Mouse (Mus musculus) hindbrain, postnatal 0 days (tissue): Measurements from ENCODE around the gene Psma5. TPM values are rescaled to one million over a fixed set of nuclear protein-coding genes. Genes with fewer than 3 reads are reported as not detected.

Source experiments
- ATAC-seq: fragments of 200-750 bp; cut with Nextera tagmentation; 2 replicates; pipeline ENCODE4 v1.8.0; 2017; ENCODE audit warnings: mild to moderate bottlenecking, moderate TSS enrichment, moderate library complexity
- DNase-seq: peaks from one replicate; pipeline ENCODE4 v3.0.0-alpha.2; 2015; ENCODE audit warnings: low spot score
- H3K27ac ChIP-seq: fragments of 300-500 bp; sonication (generic); 2 replicates; pipeline ENCODE4 v1.5.1; 2014; ENCODE audit warnings: mild to moderate bottlenecking
- H3K27me3 ChIP-seq: fragments of 300-500 bp; sonication (generic); 2 replicates; pipeline ENCODE4 v1.6.1; 2014; ENCODE audit warnings: low read length, mixed read lengths; ENCODE audit not compliant: insufficient read depth
- H3K36me3 ChIP-seq: fragments of 300-500 bp; sonication (generic); 2 replicates; pipeline ENCODE4 v1.6.1; 2014; ENCODE audit warnings: low read length, mixed read lengths; ENCODE audit not compliant: insufficient read depth
- H3K4me1 ChIP-seq: fragments of 300-500 bp; sonication (generic); 2 replicates; pipeline ENCODE4 v1.6.1; 2014; ENCODE audit warnings: antibody characterized with exemption, low read length, mixed read lengths; ENCODE audit not compliant: insufficient read depth
- H3K4me2 ChIP-seq: fragments of 300-500 bp; sonication (generic); 2 replicates; pipeline ENCODE4 v1.6.1; 2014; ENCODE audit warnings: low read depth, mild to moderate bottlenecking, low read length, moderate library complexity, mixed read lengths
- H3K4me3 ChIP-seq: fragments of 300-500 bp; sonication (generic); 2 replicates; pipeline ENCODE4 v1.5.1; 2014; ENCODE audit warnings: low read length
- H3K9ac ChIP-seq: fragments of 300-500 bp; sonication (generic); replicated peaks from 2 replicates; pipeline ENCODE4 v1.6.1; 2014; ENCODE audit warnings: mild to moderate bottlenecking, low read length, moderate library complexity, mixed read lengths
- H3K9me3 ChIP-seq: fragments of 300-500 bp; sonication (generic); 2 replicates; pipeline ENCODE4 v1.6.1; 2016; ENCODE audit warnings: low read length, mixed read lengths
- CTCF ChIP-seq: IDR thresholded peaks from 2 replicates; pipeline ENCODE4 v1.5.1; 2016; ENCODE audit warnings: antibody characterized with exemption, control low read depth, low read depth
- WGBS: fragments of 180-500 bp; shearing (Covaris S2); extraction: QIAGEN DNeasy Blood & Tissue Kit; methylation state at CpG from one replicate; pipeline ENCODE4 v1.1.7; 2014; 5-methylcytosine and 5-hydroxymethylcytosine counted together
- polyA plus RNA-seq: library from polyadenylated mRNA; unstranded; fragments of >200 nt; fragmentation: Nextera tagmentation; extraction: Ambion mirVana; gene quantifications from 2 replicates; pipeline ENCODE4 v1.2.1, GENCODE M21; 2015
- total RNA-seq: library from RNA; depleted of rRNA; stranded (reverse); fragments of >200 nt; gene quantifications from 2 replicates; pipeline ENCODE4 v1.2.3, GENCODE M21; 2014

Psma5 gene
- total and polyA plus RNA-seq, 2 experiments from 2014 or later, result 93.6 to 238 TPM

GRCm38 (mm10) chr3:108296220-108297049, 39.7 kb downstream of the Psma5 start:
- peak; percentile 54 for DNase-seq
- 0 out of 2 replicates have a peak overlapping the region, but pooled peaks have one; percentile 3 for H3K9ac ChIP-seq
- ATAC-seq, result peak; percentile 76

GRCm38 (mm10) chr3:108297050-108297419, 40.3 kb downstream of the Psma5 start:
- ATAC-seq (no peak), DNase-seq (no peak)
- Histone ChIP-seq H3K4me1 (peaks cover 32% of the 10 kb centered on the region), H3K27ac (peak overlapping the region; percentile 78), H3K36me3 (no peaks in the 10 kb centered on the region), H3K4me3 (no peak overlapping the region), H3K9me3 (no peaks in the 10 kb centered on the region), H3K27me3 (no peaks in the 10 kb centered on the region), H3K9ac (0 out of 2 replicates have a peak overlapping the region, but pooled peaks have one; percentile 3), H3K4me2 (peak overlapping the region; percentile 43; the same call in 1 of the 2 replicates)
- 62% methylated on average over 7 of the region's 7 CpGs for WGBS
- no peak for TF ChIP-seq CTCF

More at GRCm38 (mm10) chr3:108296220-108297049, 39.7 kb downstream of the Psma5 start:
- Histone ChIP-seq H3K36me3 (no peaks in the 10 kb centered on the region), H3K9me3 (no peaks in the 10 kb centered on the region), H3K4me2 (peak overlapping the region; percentile 43), H3K27ac (peak overlapping the region; percentile 78), H3K27me3 (no peaks in the 10 kb centered on the region), H3K4me3 (no peak overlapping the region), H3K4me1 (peaks cover 32% of the 10 kb centered on the region)
- TF ChIP-seq CTCF, result no peak
- 13% methylated on average over 14 of the region's 14 CpGs for WGBS

- H3K9me3 ChIP-seq, result no peaks in the 10 kb centered on the region
- peaks cover 32% of the 10 kb centered on the region for H3K4me1 ChIP-seq
- 54% methylated on average over 7 of the region's 7 CpGs for WGBS
- TF ChIP-seq CTCF, result no peak
- ATAC-seq (peak; percentile 24; the same call in 1 of the 2 replicates), DNase-seq (no peak)
- no peaks in the 10 kb centered on the region for H3K36me3 ChIP-seq
- no peak overlapping the region for H3K9ac ChIP-seq
- H3K27me3 ChIP-seq, result no peaks in the 10 kb centered on the region
- H3K27ac ChIP-seq, result peak overlapping the region; percentile 8; the same call in 1 of the 2 replicates
- no peak overlapping the region for H3K4me3 ChIP-seq
- H3K4me2 ChIP-seq, result no peak overlapping the region
These were observed 41.2 kb downstream of the Psma5 start for GRCm38 (mm10) chr3:108297603-108298553.

- DNase-seq (no peak), ATAC-seq (no peak)
- H3K36me3 ChIP-seq, result no peaks in the 10 kb centered on the region
- no peak overlapping the region for H3K27ac ChIP-seq
- H3K4me1 ChIP-seq, result peaks cover 23% of the 10 kb centered on the region
- WGBS, result 69% methylated on average over 6 of the region's 6 CpGs
- no peak overlapping the region for H3K4me2 ChIP-seq
- TF ChIP-seq CTCF, result no peak
- H3K4me3 ChIP-seq, result no peak overlapping the region
- no peaks in the 10 kb centered on the region for H3K9me3 ChIP-seq
- H3K27me3 ChIP-seq, result no peaks in the 10 kb centered on the region
- no peak overlapping the region for H3K9ac ChIP-seq
These were observed 43.8 kb downstream of the Psma5 start for GRCm38 (mm10) chr3:108300455-108301030.

- Histone ChIP-seq H3K9ac (no peak overlapping the region), H3K27ac (no peak overlapping the region), H3K4me2 (no peak overlapping the region), H3K4me3 (no peak overlapping the region), H3K4me1 (no peaks in the 10 kb centered on the region), H3K9me3 (no peaks in the 10 kb centered on the region), H3K36me3 (no peaks in the 10 kb centered on the region), H3K27me3 (no peaks in the 10 kb centered on the region)
- WGBS, result 90% methylated on average over 8 of the region's 8 CpGs
- no peak for ATAC-seq
- no peak for TF ChIP-seq CTCF
- no peak for DNase-seq
These were observed 47.0 kb downstream of the Psma5 start for GRCm38 (mm10) chr3:108303683-108304082.

- no peak for ATAC-seq
- H3K9ac ChIP-seq, result no peak overlapping the region
- WGBS, result 77% methylated on average over 4 of the region's 4 CpGs
These were observed 48.0 kb downstream of the Psma5 start for GRCm38 (mm10) chr3:108304747-108305146.

More at GRCm38 (mm10) chr3:108304747-108305146, 48.0 kb downstream of the Psma5 start:
- H3K27ac ChIP-seq, result no peak overlapping the region
- no peak overlapping the region for H3K4me2 ChIP-seq
- H3K4me1 ChIP-seq, result no peaks in the 10 kb centered on the region
- no peaks in the 10 kb centered on the region for H3K36me3 ChIP-seq
- TF ChIP-seq CTCF, result no peak
- DNase-seq, result no peak
- H3K27me3 ChIP-seq, result no peaks in the 10 kb centered on the region
- H3K4me3 ChIP-seq, result no peak overlapping the region
- H3K9me3 ChIP-seq, result no peaks in the 10 kb centered on the region
